Mouse (Mus musculus): Measurements from ENCODE around the gene Coro2a.

DNA sequence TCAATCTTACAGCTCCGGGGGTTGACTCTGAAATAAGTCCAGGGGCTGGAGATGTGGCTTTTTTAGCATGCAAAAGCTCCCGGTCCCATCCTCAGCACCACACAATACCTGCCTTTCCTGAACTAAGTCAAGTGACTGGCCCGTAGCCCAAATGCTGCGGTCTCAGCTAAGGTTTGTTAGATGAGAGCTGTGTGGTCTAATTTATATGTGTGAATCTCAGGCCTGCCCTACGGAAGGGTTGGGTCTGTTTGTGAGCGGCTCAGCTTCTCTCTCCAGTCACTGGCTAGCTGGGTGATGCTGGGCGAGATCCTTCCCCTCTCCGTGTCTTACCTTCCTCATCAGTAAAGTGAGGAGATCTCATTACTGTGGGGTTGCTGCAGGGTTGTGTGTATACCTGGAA lies 33.8 kb downstream of the Coro2a start:
- no peak for TF ChIP-seq POLR2A (IDR thresholded peaks at IDR 0.05; ENCODE audit: control insufficient read depth, extremely low read depth, insufficient read depth, low read length, poor library complexity)
- no peak for TF ChIP-seq CTCF (IDR thresholded peaks at IDR 0.05; ENCODE audit: borderline replicate concordance, control insufficient read depth, extremely low read depth, insufficient read depth, low read length, poor library complexity)
